ENCODE assay signal across 20 mouse cellular contexts in the genomic region with DNA sequence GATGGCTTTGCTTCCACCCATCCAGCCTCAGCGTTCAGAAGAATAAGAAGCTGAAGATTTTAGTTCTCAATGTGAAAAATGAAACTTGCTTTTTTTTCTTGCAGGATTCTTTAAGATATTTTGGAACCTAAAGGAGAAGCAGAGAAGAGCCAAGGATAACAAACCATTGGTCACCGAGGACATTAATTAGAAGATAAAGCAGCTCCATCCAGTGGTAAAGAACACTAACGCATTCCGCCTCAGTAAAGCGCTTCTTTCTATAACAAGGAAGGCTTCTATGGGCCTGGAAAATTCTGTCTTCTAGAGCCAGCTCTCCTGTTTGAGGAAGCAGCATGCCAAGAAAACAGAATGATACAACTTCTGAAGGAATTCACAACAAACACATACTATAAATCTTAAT.
DNase-seq lines count a peak whose midpoint lies in the region; ATAC-seq and TF ChIP-seq lines count a peak whose summit lies in the region.
"Had no signal": no experiment of that assay in that cellular context is flagged by ENCODE, and none has a peak within 500 bp of the region (broad histone marks: within the 10 kb centered on the region; RNA-seq: fewer than 3 reads in every experiment).

No protein-coding gene starts in this region.

- H3K9ac ChIP-seq in forebrain, postnatal 0 days, result no peak overlapping the region
- H3K9ac ChIP-seq in forebrain, embryonic 15.5 days (replicated peaks), result no peak overlapping the region
- H3K9ac ChIP-seq in CH12.LX (ENCODE audit: insufficient read depth, low read depth), result no peak overlapping the region
- H3K9ac ChIP-seq: heart, embryonic 12.5 days; liver, embryonic 14.5 days; midbrain, embryonic 12.5 days had no signal

- DNase-seq in forebrain, postnatal 0 days, result no peak
- no peak for DNase-seq in left cerebral cortex, adult 2 months (ENCODE audit: extremely low spot score in 1 of 2, low spot score in 2 of 2)
- no peak for DNase-seq in left cerebral cortex, adult 18-20 months (ENCODE audit: low spot score in 2 of 2)
- DNase-seq in CH12.LX (ENCODE audit: extremely low read depth), result peak; percentile 11
- peak; percentile 52 for DNase-seq in brain, embryonic 14.5 days (ENCODE audit: low read depth)
- DNase-seq in frontal cortex, postnatal 10 days (ENCODE audit: low spot score in 2 of 2), result no peak
- DNase-seq in thymus, postnatal 36 days, result no peak
- DNase-seq: cerebellum, adult 18-20 months; gastrocnemius, postnatal 36 days; kidney, postnatal 10 days; left cerebral cortex, postnatal 4 days; lung, postnatal 4 days had no signal

- H3K27ac ChIP-seq in forebrain, postnatal 0 days (ENCODE audit: low read depth, low read length), result no peak overlapping the region
- no peak overlapping the region for H3K27ac ChIP-seq in forebrain, embryonic 15.5 days (replicated peaks)
- H3K27ac ChIP-seq in left cerebral cortex, adult 2 months, result no peak overlapping the region
- no peak overlapping the region for H3K27ac ChIP-seq in CH12.LX (ENCODE audit: insufficient read depth, low read depth)
- H3K27ac ChIP-seq: hindbrain, embryonic 10.5 days; liver, embryonic 14.5 days; midbrain, embryonic 12.5 days had no signal

- no peaks in the 10 kb centered on the region for H3K9me3 ChIP-seq in forebrain, postnatal 0 days (ENCODE audit: low read length)
- H3K9me3 ChIP-seq in forebrain, embryonic 15.5 days, result no peaks in the 10 kb centered on the region
- no peaks in the 10 kb centered on the region for H3K9me3 ChIP-seq in CH12.LX (replicated peaks; ENCODE audit: low read length)
- H3K9me3 ChIP-seq: G1E; heart, embryonic 12.5 days; hindbrain, embryonic 10.5 days; midbrain, embryonic 12.5 days had no signal

- no peaks in the 10 kb centered on the region for H3K36me3 ChIP-seq in forebrain, postnatal 0 days (ENCODE audit: insufficient read depth)
- no peaks in the 10 kb centered on the region for H3K36me3 ChIP-seq in forebrain, embryonic 15.5 days
- H3K36me3 ChIP-seq in CH12.LX (replicated peaks in 1 of 2; ENCODE audit: control insufficient read depth in 1 of 2, insufficient read depth in 1 of 2, low read length in 1 of 2), result no peaks in the 10 kb centered on the region
- H3K36me3 ChIP-seq: G1E; heart, embryonic 12.5 days; hindbrain, embryonic 10.5 days; midbrain, embryonic 12.5 days had no signal

- H3K4me2 ChIP-seq in forebrain, postnatal 0 days (ENCODE audit: low read depth), result no peak overlapping the region
- no peak overlapping the region for H3K4me2 ChIP-seq in forebrain, embryonic 15.5 days (replicated peaks)
- H3K4me2 ChIP-seq in CH12.LX (ENCODE audit: insufficient read depth, low read depth, poor library complexity, severe bottlenecking), result no peak overlapping the region
- H3K4me2 ChIP-seq: heart, embryonic 12.5 days; midbrain, embryonic 12.5 days had no signal

- 56% methylated on average over 5 of the region's 5 CpGs for whole genome bisulfite sequencing in forebrain, postnatal 0 days
- 58% methylated on average over 5 of the region's 5 CpGs for WGBS in forebrain, embryonic 15.5 days

- no peak for TF ChIP-seq POLR2A in CH12.LX (IDR thresholded peaks at IDR 0.05; ENCODE audit: low read depth, low read length)
- no peak for TF ChIP-seq POLR2A in brain, embryonic 14.5 days (IDR thresholded peaks at IDR 0.05; ENCODE audit: borderline replicate concordance, extremely low read depth, insufficient read depth, insufficient read length, poor library complexity, severe bottlenecking)

- intact Hi-C loops in left cerebral cortex, adult 2 months (cut with DNase I), result loop anchor here (5.0 kb wide), 1 partner anchor 571 kb away; no protein-coding TSS in a partner anchor

- no peak for TF ChIP-seq EP300 in CH12.LX (IDR thresholded peaks at IDR 0.05; ENCODE audit: low read length)

- no peaks in the 10 kb centered on the region for H3K4me1 ChIP-seq in forebrain, postnatal 0 days (ENCODE audit: insufficient read depth)
- H3K4me1 ChIP-seq in forebrain, embryonic 15.5 days, result no peaks in the 10 kb centered on the region
- no peaks in the 10 kb centered on the region for H3K4me1 ChIP-seq in CH12.LX (ENCODE audit: control insufficient read depth in 1 of 2, insufficient read depth in 2 of 2)
- H3K4me1 ChIP-seq: hindbrain, embryonic 10.5 days; midbrain, embryonic 12.5 days had no signal

- TF ChIP-seq CTCF in forebrain, postnatal 0 days (IDR thresholded peaks at IDR 0.05; ENCODE audit: low read depth), result peak; percentile 11; the same call in 1 of the 2 replicates
- TF ChIP-seq CTCF in left cerebral cortex, adult 2 months (IDR thresholded peaks at IDR 0.05), result peak; percentile 22
- TF ChIP-seq CTCF in CH12.LX (conservative IDR thresholded peaks at IDR 0.05 in 1 of 2, IDR thresholded peaks at IDR 0.05 in 1 of 2; ENCODE audit: low read depth in 2 of 2, low read length in 2 of 2), result peak in 1 of 2 experiments; percentile 53; a peak in 2 of 4 replicates
- TF ChIP-seq CTCF in brain, embryonic 14.5 days (IDR thresholded peaks at IDR 0.05; ENCODE audit: borderline replicate concordance, extremely low read depth, insufficient read depth, insufficient read length), result no peak

- in situ Hi-C loops in CH12.LX (cut with MboI; ENCODE audit: low pct_ligation_motif_present, low pct_unique_long_range_greater_than_20kb, low sequenced_read_pairs), result no loop called here

- dilution Hi-C loops in CH12.LX (cut with MboI; ENCODE audit: extremely low pct_ligation_motif_present, extremely low pct_unique_long_range_greater_than_20kb, low sequenced_read_pairs), result no loop called here

- no peak overlapping the region for H3K4me3 ChIP-seq in forebrain, postnatal 0 days (ENCODE audit: low read depth, low read length)
- H3K4me3 ChIP-seq in forebrain, embryonic 15.5 days, result no peak overlapping the region
- H3K4me3 ChIP-seq in left cerebral cortex, adult 2 months, result no peak overlapping the region
- no peak overlapping the region for H3K4me3 ChIP-seq in CH12.LX (replicated peaks in 1 of 3; ENCODE audit: low read depth in 2 of 3, low read length in 2 of 3, poor library complexity in 1 of 3)
- H3K4me3 ChIP-seq: erythroblast, embryonic 14.5 days; heart, embryonic 12.5 days; hindbrain, embryonic 10.5 days; midbrain, embryonic 12.5 days had no signal

- H3K27me3 ChIP-seq in forebrain, postnatal 0 days (ENCODE audit: insufficient read depth, low read length), result no peaks in the 10 kb centered on the region
- H3K27me3 ChIP-seq in forebrain, embryonic 15.5 days, result no peaks in the 10 kb centered on the region
- no peaks in the 10 kb centered on the region for H3K27me3 ChIP-seq in CH12.LX (replicated peaks)
- H3K27me3 ChIP-seq: heart, embryonic 12.5 days; midbrain, embryonic 12.5 days had no signal

- ATAC-seq in forebrain, postnatal 0 days, result no peak
- no peak for ATAC-seq in forebrain, embryonic 15.5 days (replicated peaks)
- ATAC-seq: activated CD4-positive, CD25-positive, alpha-beta regulatory T cell, adult 4 months had no signal

- H3K79me2 ChIP-seq in CH12.LX (replicated peaks; ENCODE audit: control insufficient read depth, extremely low read depth, insufficient read depth, poor library complexity, severe bottlenecking), result no peaks in the 10 kb centered on the region

- TF ChIP-seq RAD21 in CH12.LX (IDR thresholded peaks at IDR 0.05; ENCODE audit: low read depth, low read length), result peak; percentile 61

TF ChIP-seq in CH12.LX, 34 proteins besides CTCF, POLR2A, EP300 and RAD21:
- TF ChIP-seq SMC3 (IDR thresholded peaks at IDR 0.05; ENCODE audit: low read depth, low read length) (peak; percentile 52), HCFC1 (IDR thresholded peaks at IDR 0.05; ENCODE audit: low read depth, low read length) (no peak)

Comparison
In these comparisons a context has a peak if more than half of its experiments do, and no peak if none do; other contexts are left out.
1. DNase-seq: peak in CH12.LX (single experiment) and brain, embryonic 14.5 days (single experiment); none in forebrain, postnatal 0 days (single experiment), left cerebral cortex, adult 2 months (0 of 2), left cerebral cortex, adult 18-20 months (0 of 2), frontal cortex, postnatal 10 days (0 of 2) and thymus, postnatal 36 days (0 of 2).